Mouse (Mus musculus): ENCODE results near the gene Tab1.
A peak's percentile ranks its signal among the peaks of the same experiment; 100 is the strongest.

Gene Tab1

DNA sequence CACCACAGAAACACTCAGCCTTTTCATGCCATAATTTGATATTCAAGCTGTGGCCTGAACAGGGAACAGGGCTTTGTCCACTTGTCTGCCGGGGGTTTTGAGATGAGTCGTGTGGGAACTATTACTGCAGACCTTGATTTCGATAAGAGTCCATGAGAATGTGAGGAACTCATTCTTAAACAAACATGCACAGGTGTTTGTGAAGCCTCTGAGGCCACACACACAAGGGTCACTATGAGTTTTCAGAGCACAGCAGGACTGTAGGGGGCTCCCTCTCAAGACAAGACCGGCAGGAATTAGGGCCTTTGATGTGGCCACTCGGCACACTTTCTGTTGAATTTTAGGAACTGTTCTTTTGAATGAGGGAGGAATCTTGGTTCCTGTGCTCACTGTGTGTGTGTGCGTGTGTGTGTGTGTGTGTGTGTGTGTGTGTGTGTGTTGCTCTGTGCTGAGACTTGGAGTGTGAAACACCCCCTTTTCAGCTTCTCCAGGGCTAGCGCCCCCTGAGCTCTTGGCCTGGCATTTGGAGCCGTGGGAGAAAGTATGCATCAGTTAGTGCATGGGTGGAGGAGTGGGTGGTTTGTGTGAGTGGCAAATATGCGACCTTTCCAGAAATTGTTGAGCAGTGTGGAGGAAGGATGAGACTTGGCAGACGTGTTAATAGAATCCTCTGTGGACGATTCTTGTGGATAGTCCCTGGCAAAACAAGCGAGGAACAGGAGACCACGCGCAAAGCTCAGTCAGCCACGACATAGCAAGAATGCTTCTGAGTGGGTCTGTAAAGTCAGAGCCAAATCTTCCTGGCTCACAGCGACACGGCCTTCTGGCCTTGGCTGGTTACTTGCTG lies 5.2 kb downstream of the Tab1 start:
- DNase-seq (ENCODE audit: low read depth, low spot score): no peak

DNA sequence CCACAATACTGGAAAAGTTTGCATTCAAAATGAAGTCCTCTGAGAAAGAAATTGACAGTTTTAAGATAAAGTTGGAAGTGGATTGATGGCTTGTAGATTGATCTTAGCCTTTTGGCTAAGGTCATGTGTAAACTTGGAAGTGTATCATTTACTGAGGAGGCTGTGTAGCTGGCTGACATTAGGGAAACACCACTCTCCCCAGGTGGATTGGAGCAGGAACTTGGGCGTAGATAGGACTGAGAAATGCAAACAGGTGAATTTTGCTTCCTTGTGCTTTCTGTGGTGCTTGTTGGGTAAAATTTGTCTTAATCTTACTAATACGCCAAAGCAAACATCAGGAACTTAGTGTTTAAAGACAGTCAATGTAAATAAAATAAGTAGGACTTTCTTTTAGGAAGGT lies 7.4 kb downstream of the Tab1 start:
- DNase-seq (ENCODE audit: low read depth, low spot score): no peak

DNA sequence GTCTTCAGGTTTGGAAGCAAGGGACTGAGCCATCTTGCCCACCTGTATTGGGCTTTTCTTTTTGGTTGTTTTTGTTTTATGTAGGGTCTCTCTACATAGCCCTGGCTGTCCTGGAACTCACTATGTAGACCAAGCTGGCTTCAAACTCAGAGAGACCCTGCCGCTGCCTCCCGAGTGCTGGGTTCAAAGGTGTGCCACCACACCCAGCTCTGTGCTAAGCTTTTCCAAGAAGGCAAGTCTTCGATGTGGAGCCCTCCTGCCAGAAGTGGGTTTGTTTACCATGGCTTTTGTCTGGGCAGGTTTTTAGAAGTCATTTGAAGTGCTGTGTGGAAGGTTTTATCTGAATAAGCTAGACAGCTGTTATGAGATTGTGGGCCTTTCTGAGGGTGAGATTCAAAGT lies 8.0 kb downstream of the Tab1 start:
- no peak for DNase-seq (ENCODE audit: low read depth, low spot score)

DNA sequence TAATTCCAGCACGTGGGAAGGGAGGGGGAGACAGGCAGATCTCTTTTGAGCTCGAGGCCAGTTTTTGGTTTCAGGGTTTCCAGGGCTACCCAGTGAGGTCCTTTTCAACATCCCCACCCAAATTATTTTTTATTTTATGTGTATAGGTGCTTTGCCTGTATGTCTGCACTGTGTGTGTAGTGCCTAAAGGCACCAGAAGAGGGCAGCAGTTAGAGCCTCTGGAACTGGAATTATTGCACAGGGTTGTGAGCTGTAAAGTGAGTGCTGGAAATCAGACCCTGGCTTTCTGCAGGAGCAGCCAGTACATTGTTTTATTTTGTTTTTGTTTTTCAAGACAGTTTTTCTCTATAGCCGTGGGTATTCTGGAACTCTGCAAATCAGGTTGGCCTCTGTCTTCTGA lies 9.2 kb downstream of the Tab1 start:
- no peak for DNase-seq (ENCODE audit: low read depth, low spot score)

- DNase-seq (ENCODE audit: low read depth, low spot score): no peak
Observed at GRCm38 (mm10) chr15:80143760-80144159, 10.8 kb downstream of the Tab1 start.

DNA sequence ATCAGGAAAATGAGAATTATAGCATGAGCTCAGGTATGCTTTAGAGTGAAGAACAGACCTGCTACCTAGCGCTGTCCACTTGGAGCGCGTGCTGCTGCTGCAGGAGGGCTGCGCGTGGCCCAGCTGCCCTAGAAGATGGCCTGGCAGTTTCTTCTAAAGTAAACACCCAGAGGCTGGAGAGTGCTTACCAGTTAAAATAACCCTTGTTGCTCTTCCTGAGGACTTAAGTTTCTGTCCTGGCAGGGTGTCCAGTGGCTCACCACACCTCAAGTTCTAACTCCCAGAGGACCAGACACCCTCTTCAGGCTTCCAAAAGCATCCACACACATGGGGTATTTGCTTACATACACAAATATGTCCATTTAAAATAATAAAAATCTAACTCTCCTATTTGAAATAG lies 12.5 kb downstream of the Tab1 start:
- no peak for DNase-seq (ENCODE audit: low read depth, low spot score)

GRCm38 (mm10) chr15:80146153-80146552 lies 13.2 kb downstream of the Tab1 start:
- DNase-seq (ENCODE audit: low read depth, low spot score): no peak

- DNase-seq (ENCODE audit: low read depth, low spot score): no peak
Observed at GRCm38 (mm10) chr15:80147090-80147489, 14.2 kb downstream of the Tab1 start.

- no peak for DNase-seq (ENCODE audit: low read depth, low spot score)
Observed at GRCm38 (mm10) chr15:80147511-80147910, 14.6 kb downstream of the Tab1 start.

DNA sequence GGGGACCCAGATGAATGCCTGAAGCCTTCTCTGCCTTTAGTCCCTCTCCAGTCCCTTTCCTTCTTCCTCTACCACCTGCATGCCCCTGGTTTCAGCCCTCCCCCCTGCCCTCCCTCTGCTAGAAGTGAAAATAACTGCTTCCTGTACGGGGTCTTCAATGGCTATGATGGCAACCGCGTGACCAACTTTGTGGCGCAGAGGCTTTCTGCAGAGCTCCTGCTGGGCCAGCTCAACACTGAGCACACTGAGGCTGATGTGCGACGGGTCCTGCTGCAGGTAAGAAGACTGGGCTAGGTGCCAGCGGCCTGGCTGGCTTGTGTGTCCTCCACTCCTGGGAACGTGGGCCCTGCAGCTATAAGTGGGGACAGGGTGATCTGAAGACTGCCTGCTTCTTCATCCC lies 15.6 kb downstream of the Tab1 start:
- no peak for DNase-seq (ENCODE audit: low read depth, low spot score)

DNA sequence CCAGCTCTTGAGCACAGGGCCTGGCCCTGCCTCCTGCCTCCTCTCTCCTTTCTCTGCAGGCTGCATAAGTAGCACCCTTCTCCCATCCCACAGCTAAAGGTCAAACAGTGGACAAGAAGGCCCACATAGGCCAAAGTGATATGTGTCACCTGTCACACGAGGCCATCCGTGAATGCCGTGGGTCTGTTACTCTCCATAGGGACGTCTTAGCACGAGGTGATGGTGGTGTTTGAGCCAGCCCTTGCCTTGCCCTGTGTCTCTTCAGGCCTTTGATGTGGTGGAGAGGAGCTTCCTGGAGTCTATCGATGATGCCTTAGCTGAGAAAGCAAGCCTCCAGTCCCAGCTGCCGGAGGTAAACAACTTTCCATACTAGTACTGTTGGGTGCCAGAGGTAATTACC lies 16.6 kb downstream of the Tab1 start:
- no peak for DNase-seq (ENCODE audit: low read depth, low spot score)

- no peak for DNase-seq (ENCODE audit: low read depth, low spot score)
Observed at GRCm38 (mm10) chr15:80152663-80153062, 19.7 kb downstream of the Tab1 start.

GRCm38 (mm10) chr15:80153757-80154156 lies 20.8 kb downstream of the Tab1 start:
- DNase-seq (ENCODE audit: low read depth, low spot score): no peak

DNA sequence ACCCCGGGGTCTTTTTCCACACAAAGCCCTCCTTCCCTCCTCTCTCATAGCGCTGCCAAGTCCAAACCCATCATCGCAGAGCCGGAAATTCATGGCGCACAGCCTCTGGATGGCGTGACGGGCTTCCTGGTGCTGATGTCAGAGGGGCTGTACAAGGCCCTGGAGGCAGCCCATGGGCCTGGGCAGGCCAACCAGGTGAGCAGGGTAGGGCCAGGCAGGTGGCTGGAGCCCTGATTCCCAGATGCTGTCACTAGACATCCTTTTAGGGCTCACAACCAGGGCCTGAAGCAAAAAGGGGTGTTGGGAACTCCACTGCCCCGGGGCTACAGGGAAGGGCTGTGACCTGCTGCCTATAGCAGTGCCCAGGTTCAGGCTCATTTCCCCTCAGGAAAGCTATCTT lies 22.8 kb downstream of the Tab1 start:
- DNase-seq (ENCODE audit: low read depth, low spot score): no peak

DNA sequence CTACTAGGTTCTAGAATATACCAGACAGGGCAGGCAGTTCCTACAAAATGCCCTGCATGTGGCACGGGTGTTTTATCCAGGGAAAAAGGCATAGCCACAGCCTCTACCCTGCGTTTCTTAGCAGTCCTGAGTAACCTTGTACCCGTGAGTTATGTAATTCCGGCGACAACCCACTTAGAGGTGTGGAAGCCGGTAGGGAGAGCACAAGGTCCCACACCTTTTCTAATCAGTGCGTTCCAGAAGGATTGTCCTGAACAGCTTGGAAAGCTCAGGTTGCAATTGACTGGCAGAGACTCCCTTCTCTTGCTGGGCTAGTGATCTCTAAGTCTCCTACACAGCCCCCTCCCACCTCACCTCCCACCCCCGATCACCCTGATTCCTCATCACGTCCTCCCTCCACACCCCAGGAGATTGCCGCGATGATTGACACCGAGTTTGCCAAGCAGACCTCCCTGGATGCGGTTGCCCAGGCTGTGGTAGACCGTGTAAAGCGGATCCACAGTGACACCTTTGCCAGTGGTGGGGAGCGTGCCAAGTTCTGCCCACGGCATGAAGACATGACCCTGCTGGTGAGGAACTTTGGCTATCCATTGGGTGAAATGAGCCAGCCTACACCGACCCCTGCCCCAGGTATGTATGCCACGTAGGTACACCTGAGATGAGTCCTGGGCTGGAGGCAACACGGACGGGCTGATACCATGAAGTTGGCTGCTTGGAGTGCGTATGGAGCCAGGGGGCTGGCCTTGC lies 24.4 kb downstream of the Tab1 start:
- no peak for DNase-seq (ENCODE audit: low read depth, low spot score)

DNA sequence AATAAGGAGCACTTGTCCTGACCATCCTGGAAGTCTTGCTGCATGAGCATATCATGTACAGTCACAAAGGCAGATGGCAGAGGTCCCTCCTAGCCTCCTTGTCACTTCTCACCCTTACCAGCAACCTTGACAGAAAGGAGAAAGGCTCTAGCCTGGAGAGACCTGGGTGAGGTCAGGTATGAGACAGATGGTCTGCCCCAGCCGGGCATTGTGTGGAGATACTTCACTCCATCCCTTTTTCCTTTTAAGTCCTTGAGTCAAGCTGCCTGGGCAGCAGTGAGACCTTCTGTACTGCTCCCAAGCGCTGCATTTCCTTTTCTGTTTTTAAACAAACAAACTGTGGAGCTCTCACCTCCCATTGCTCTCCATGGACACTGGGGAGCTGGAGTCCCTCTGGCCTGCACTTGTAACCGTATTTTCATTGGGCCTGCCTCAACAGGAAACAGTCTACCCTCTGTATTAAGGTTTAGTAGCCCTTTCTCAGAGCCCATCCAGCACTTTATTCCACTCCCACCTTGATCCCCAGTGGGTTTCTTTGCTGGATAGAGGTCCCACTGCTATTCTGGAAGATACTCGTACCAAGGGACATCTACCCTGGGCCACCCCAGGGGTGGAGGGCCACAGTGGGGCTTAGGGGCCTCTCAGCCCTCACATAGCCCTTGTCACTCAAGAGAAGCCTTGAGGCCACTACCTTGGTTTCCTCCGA lies 25.2 kb downstream of the Tab1 start:
- DNase-seq (ENCODE audit: low read depth, low spot score): no peak

DNA sequence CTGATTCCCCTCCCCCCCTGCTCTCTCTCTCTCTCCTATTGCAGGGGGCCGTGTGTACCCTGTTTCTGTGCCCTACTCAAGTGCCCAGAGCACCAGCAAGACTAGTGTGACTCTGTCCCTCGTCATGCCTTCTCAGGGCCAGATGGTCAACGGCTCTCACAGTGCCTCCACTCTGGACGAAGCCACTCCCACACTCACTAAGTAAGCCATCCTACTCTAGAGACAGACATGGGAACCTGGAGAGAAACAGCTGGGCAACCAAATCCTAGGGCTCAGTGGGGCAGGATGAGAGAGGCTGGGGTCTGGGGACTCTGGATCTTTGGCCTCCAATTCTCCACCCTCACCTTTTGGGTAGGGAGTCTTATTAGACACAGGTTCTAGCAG lies 25.8 kb downstream of the Tab1 start:
- no peak for DNase-seq (ENCODE audit: low read depth, low spot score)

DNA sequence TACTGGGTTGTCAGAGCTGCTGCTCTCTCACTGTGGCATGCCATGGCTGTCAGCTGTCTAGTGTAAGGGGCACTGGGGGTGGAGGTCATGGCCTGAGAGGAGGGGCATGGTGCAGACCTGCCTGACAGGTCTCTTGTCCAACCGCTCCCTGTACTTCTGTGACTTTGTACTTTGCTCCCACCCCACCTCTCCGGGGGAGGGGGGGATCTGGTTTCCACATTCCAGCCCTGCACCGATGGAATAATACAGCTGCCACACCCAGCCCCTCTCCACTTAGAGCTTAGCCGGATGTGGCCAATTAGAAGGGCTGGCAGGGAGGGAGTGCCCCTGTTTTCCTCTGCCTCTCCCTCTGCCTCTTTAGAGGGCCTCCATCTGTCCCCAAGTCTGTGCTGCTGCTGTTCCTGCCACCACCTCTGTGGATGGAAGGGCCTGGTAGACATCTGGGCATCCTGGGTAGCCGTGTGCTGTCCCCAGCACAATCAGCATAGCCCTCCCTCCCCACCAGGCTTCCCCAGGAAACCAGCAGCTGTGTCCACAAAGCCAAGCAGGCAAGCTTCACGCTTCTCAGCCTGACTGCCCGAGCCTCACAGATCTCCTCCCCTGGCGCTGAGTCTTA lies 26.5 kb downstream of the Tab1 start:
- peak; percentile 60 for DNase-seq (ENCODE audit: low read depth, low spot score)

- no peak for DNase-seq (ENCODE audit: low read depth, low spot score)
Observed at GRCm38 (mm10) chr15:80160223-80160622, 27.3 kb downstream of the Tab1 start.

DNA sequence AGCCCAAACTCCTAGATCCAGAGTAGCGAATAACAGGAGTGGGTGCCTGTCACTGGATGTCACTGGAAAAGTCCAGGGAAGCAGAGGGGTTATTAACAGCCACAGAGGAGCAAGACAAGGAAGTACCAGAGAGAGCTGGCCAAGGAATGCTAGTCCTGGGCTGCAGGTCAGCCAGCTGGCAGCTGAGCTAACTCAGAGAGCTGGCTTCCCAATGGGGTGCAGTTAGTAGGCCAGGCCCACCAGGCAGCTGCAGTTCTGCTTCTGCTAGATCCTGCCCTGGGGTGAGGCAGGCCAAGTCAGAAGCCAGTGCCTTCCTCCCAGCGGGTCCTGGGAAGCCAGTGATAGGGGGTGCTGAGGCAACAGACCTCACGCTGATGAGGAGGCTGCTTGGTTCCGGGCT lies 27.8 kb downstream of the Tab1 start:
- no peak for DNase-seq (ENCODE audit: low read depth, low spot score)

DNA sequence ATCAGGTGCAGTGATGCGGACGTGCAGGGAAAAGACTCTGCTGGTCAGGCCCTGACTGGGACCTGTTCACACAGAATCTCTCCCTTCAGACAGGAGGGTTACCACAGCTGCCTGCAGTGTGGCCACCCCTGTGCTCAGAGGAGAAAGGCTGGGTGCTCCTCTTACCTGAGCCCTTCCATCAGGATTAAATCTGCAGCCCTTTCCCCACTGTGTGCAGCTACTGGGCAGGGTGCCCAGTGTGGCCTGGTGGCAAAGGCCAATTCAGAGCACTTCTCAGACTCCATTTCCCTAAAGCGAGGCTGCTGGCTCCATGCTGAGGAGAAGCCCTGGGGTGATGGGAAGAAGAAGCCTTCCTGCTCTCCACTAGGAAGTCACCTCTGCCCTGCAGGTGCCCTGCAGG lies 28.3 kb downstream of the Tab1 start:
- DNase-seq (ENCODE audit: low read depth, low spot score): no peak

GRCm38 (mm10) chr15:80162401-80162964 lies 29.6 kb downstream of the Tab1 start:
- no peak for DNase-seq (ENCODE audit: low read depth, low spot score)
